Mouse (Mus musculus): ENCODE measurements around the gene Mapk11. TPM values are rescaled to one million over a fixed set of nuclear protein-coding genes. Genes with fewer than 3 reads are reported as not detected.
A peak's percentile ranks its signal among the peaks of the same experiment; 100 is the strongest.

The Mapk11 gene
- polyA plus RNA-seq, 1 experiment, result 7.9 TPM

DNA sequence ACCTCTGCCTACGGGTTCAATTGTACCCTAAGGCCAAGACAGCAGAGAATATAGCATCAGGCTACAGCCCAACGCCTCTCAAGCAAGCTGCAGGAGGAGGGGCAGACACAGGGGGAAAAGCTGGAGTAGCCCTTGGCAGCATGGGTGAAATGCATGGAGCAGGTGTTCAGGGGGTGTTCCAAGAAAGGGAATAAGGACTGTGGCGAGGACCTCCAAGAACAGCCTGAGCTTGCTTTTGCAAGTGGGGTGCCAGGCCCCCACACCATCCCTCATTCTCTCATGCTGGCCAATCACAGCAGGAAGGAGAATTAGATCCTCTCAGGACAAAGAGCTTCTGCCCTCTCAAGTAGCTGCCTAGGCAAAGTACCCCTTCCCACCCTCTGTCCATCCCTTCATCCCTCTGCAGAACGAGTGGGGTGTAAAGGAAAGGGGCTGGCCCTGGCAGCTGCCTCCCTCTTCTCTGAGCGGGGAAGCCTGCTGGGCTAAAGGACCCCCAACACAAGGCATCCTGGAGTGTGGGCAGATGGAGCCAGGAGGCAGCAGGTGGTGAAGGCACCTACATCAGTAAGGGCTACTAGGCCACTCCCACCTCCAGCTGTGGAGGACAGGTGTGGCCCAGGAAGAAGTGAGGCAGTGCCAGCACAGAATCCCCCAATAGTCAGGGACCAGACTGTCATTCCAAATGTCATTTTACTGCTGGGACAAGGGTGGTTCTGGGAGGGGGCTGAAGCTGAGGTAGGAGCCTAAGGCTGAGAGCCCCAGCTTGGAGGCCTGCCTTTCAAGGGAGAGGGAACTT is 34.9 kb upstream of the Mapk11 start:
- H3K4me1 ChIP-seq (ENCODE audit: control insufficient read depth, insufficient read depth, low read length), result no peaks in the 10 kb centered on the region
- 91% methylated on average over 5 of the region's 5 CpGs for WGBS

GRCm38 (mm10) chr15:89182842-89183241 is 33.4 kb upstream of the Mapk11 start:
- WGBS, result 74% methylated on average over 5 of the region's 5 CpGs
- Histone ChIP-seq H3K4me1 (ENCODE audit: control insufficient read depth, insufficient read depth, low read length) (peaks cover 9% of the 10 kb centered on the region), H3K27me3 (replicated peaks; ENCODE audit: control insufficient read depth, insufficient read depth, low read length) (no peaks in the 10 kb centered on the region), H3K4me3 (ENCODE audit: insufficient read depth, low read depth, low read length) (no peak overlapping the region), H3K27ac (ENCODE audit: insufficient read depth, low read depth, low read length) (no peak overlapping the region), H3K36me3 (ENCODE audit: control insufficient read depth, insufficient read depth, low read length) (no peaks in the 10 kb centered on the region)
- TF ChIP-seq CTCF (conservative IDR thresholded peaks at IDR 0.05; ENCODE audit: insufficient read depth, insufficient read length, low read depth, low read length), result no peak
- TF ChIP-seq POLR2A (IDR thresholded peaks at IDR 0.05; ENCODE audit: low read depth, low read length), result no peak
- no peak for DNase-seq

More for the DNA sequence above, 34.9 kb upstream of the Mapk11 start:
- no peaks in the 10 kb centered on the region for H3K36me3 ChIP-seq (ENCODE audit: control insufficient read depth, insufficient read depth, low read length)
- no peak overlapping the region for H3K4me3 ChIP-seq (ENCODE audit: insufficient read depth, low read depth, low read length)
- no peaks in the 10 kb centered on the region for H3K27me3 ChIP-seq (replicated peaks; ENCODE audit: control insufficient read depth, insufficient read depth, low read length)
- DNase-seq, result no peak
- TF ChIP-seq CTCF (conservative IDR thresholded peaks at IDR 0.05; ENCODE audit: insufficient read depth, insufficient read length, low read depth, low read length) (no peak), POLR2A (IDR thresholded peaks at IDR 0.05; ENCODE audit: low read depth, low read length) (no peak)
- no peak overlapping the region for H3K27ac ChIP-seq (ENCODE audit: insufficient read depth, low read depth, low read length)

- peak; percentile 68 for DNase-seq
- Histone ChIP-seq H3K4me3 (ENCODE audit: insufficient read depth, low read depth, low read length) (no peak overlapping the region), H3K36me3 (ENCODE audit: control insufficient read depth, insufficient read depth, low read length) (no peaks in the 10 kb centered on the region), H3K27ac (ENCODE audit: insufficient read depth, low read depth, low read length) (no peak overlapping the region), H3K4me1 (ENCODE audit: control insufficient read depth, insufficient read depth, low read length) (peaks cover 14% of the 10 kb centered on the region), H3K27me3 (replicated peaks; ENCODE audit: control insufficient read depth, insufficient read depth, low read length) (no peaks in the 10 kb centered on the region)
- TF ChIP-seq CTCF (conservative IDR thresholded peaks at IDR 0.05; ENCODE audit: insufficient read depth, insufficient read length, low read depth, low read length), result 0 out of 2 replicates have a peak, but pooled peaks have one; percentile 28
- no peak for TF ChIP-seq POLR2A (IDR thresholded peaks at IDR 0.05; ENCODE audit: low read depth, low read length)
- WGBS, result 34% methylated on average over 6 of the region's 6 CpGs
Measured at GRCm38 (mm10) chr15:89182328-89182741, 32.9 kb upstream of the Mapk11 start.

- Histone ChIP-seq H3K27me3 (replicated peaks; ENCODE audit: control insufficient read depth, insufficient read depth, low read length) (no peaks in the 10 kb centered on the region), H3K27ac (ENCODE audit: insufficient read depth, low read depth, low read length) (0 out of 2 replicates have a peak overlapping the region, but pooled peaks have one; percentile 11), H3K4me3 (ENCODE audit: insufficient read depth, low read depth, low read length) (no peak overlapping the region), H3K4me1 (ENCODE audit: control insufficient read depth, insufficient read depth, low read length) (peaks cover 20% of the 10 kb centered on the region), H3K36me3 (ENCODE audit: control insufficient read depth, insufficient read depth, low read length) (no peaks in the 10 kb centered on the region)
- WGBS, result 56% methylated on average over 10 of the region's 10 CpGs
- TF ChIP-seq POLR2A (IDR thresholded peaks at IDR 0.05; ENCODE audit: low read depth, low read length) (no peak), CTCF (conservative IDR thresholded peaks at IDR 0.05; ENCODE audit: insufficient read depth, insufficient read length, low read depth, low read length) (0 out of 2 replicates have a peak, but pooled peaks have one; percentile 4)
- DNase-seq, result no peak
Measured at GRCm38 (mm10) chr15:89181561-89182270, 32.3 kb upstream of the Mapk11 start.

GRCm38 (mm10) chr15:89180571-89181229 is 31.3 kb upstream of the Mapk11 start, which contains the start of gene Plxnb2:
TSS of gene Plxnb2 (minus strand) at chr15:89180788.
- Histone ChIP-seq H3K27ac (ENCODE audit: insufficient read depth, low read depth, low read length) (peak within 1 kb of the TSS; percentile 84), H3K27me3 (replicated peaks; ENCODE audit: control insufficient read depth, insufficient read depth, low read length) (no peaks in the 10 kb centered on the region), H3K4me1 (ENCODE audit: control insufficient read depth, insufficient read depth, low read length) (peaks cover 31% of the 10 kb centered on the region), H3K36me3 (ENCODE audit: control insufficient read depth, insufficient read depth, low read length) (no peaks in the 10 kb centered on the region), H3K4me3 (ENCODE audit: insufficient read depth, low read depth, low read length) (peak within 1 kb of the TSS; percentile 78)
- under 1% methylated on average over 69 of the region's 72 CpGs for WGBS
- TF ChIP-seq CTCF (conservative IDR thresholded peaks at IDR 0.05; ENCODE audit: insufficient read depth, insufficient read length, low read depth, low read length) (no peak), POLR2A (IDR thresholded peaks at IDR 0.05; ENCODE audit: low read depth, low read length) (no peak)
- DNase-seq, result peak; percentile 89

GRCm38 (mm10) chr15:89180081-89180541 is 30.7 kb upstream of the Mapk11 start:
- Histone ChIP-seq H3K4me3 (ENCODE audit: insufficient read depth, low read depth, low read length) (peak overlapping the region; percentile 78), H3K4me1 (ENCODE audit: control insufficient read depth, insufficient read depth, low read length) (peaks cover 35% of the 10 kb centered on the region)
- peak; percentile 49 for DNase-seq

More at GRCm38 (mm10) chr15:89180081-89180541, 30.7 kb upstream of the Mapk11 start:
- Histone ChIP-seq H3K36me3 (ENCODE audit: control insufficient read depth, insufficient read depth, low read length) (no peaks in the 10 kb centered on the region), H3K27me3 (replicated peaks; ENCODE audit: control insufficient read depth, insufficient read depth, low read length) (no peaks in the 10 kb centered on the region), H3K27ac (ENCODE audit: insufficient read depth, low read depth, low read length) (peak overlapping the region; percentile 81)
- WGBS, result under 1% methylated on average over 26 of the region's 26 CpGs
- TF ChIP-seq POLR2A (IDR thresholded peaks at IDR 0.05; ENCODE audit: low read depth, low read length) (no peak), CTCF (conservative IDR thresholded peaks at IDR 0.05; ENCODE audit: insufficient read depth, insufficient read length, low read depth, low read length) (no peak)

Measured in kidney, adult 2 months (tissue).